Mouse (Mus musculus): ENCODE data around the gene Dpyd. TPM values are rescaled to one million over a fixed set of nuclear protein-coding genes. Genes with fewer than 3 reads are reported as not detected.

Dpyd gene
- 3.5 and 4.2 TPM in 2 replicates for polyA plus RNA-seq (2015; fragmentation: Nextera tagmentation; extraction: Ambion mirVana)

GRCm38 (mm10) chr3:118561554-118562310 is at the start of gene Dpyd:
Gene Dpyd, plus strand, starts transcription at chr3:118562129.
- Histone ChIP-seq H3K4me1 (replicated peaks; ENCODE audit: control insufficient read depth, insufficient read depth) (no peaks in the 10 kb centered on the region), H3K4me2 (replicated peaks; ENCODE audit: low read depth) (peak within 1 kb of the TSS; percentile 86), H3K9me3 (ENCODE audit: control insufficient read depth, low read length) (no peaks in the 10 kb centered on the region), H3K9ac (ENCODE audit: low read length) (peak within 1 kb of the TSS; percentile 66), H3K36me3 (ENCODE audit: control insufficient read depth, insufficient read depth, low read length) (no peaks in the 10 kb centered on the region), H3K27me3 (ENCODE audit: control insufficient read depth, insufficient read depth, low read length) (no peaks in the 10 kb centered on the region), H3K4me3 (ENCODE audit: low read depth, low read length) (peak within 1 kb of the TSS; percentile 72), H3K27ac (replicated peaks) (peak within 1 kb of the TSS; percentile 25; the same call in 1 of the 2 replicates)
- DNase-seq (ENCODE audit: low spot score) (peak; percentile 91), ATAC-seq (ENCODE audit: low FRiP score, low TSS enrichment) (peak; percentile 100)
- WGBS: 5% methylated on average over 19 of the region's 19 CpGs
- no peak for TF ChIP-seq CTCF (IDR thresholded peaks at IDR 0.05; ENCODE audit: low read depth)
- TF ChIP-seq EP300 (optimal IDR thresholded peaks at IDR 0.05): no peak

DNA sequence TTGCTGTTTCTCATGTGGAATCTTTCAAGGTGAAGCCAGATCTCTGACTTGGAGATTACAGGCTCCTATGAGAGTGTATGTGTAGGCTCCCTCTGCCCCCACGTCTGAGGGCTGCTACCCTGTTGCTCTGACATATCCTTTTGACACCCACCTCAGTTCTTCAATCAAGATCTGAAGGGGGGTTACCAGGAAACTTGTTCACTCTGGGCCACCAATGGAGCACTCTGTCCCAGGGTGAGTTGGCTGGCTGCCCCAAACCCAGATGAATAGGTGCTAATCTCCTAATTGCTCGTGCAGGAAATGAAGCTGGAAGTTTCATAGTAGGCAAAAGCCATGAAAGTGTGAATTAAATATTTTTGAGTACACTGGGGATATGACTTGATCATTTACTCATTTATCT is 24.3 kb upstream of the Dpyd start:
- H3K4me2 ChIP-seq (replicated peaks; ENCODE audit: low read depth): no peak overlapping the region
- H3K27ac ChIP-seq (replicated peaks): no peak overlapping the region
- no peak for ATAC-seq (ENCODE audit: low FRiP score, low TSS enrichment)
- no peak overlapping the region for H3K9ac ChIP-seq (ENCODE audit: low read length)
- H3K36me3 ChIP-seq (ENCODE audit: control insufficient read depth, insufficient read depth, low read length): no peaks in the 10 kb centered on the region
- H3K27me3 ChIP-seq (ENCODE audit: control insufficient read depth, insufficient read depth, low read length): no peaks in the 10 kb centered on the region
- H3K4me1 ChIP-seq (replicated peaks; ENCODE audit: control insufficient read depth, insufficient read depth): no peaks in the 10 kb centered on the region
- no peak overlapping the region for H3K4me3 ChIP-seq (ENCODE audit: low read depth, low read length)
- no peak for TF ChIP-seq CTCF (IDR thresholded peaks at IDR 0.05; ENCODE audit: low read depth)
- 40% methylated on average over 2 of the region's 2 CpGs for WGBS
- no peaks in the 10 kb centered on the region for H3K9me3 ChIP-seq (ENCODE audit: control insufficient read depth, low read length)
- no peak for DNase-seq (ENCODE audit: low spot score)

DNA sequence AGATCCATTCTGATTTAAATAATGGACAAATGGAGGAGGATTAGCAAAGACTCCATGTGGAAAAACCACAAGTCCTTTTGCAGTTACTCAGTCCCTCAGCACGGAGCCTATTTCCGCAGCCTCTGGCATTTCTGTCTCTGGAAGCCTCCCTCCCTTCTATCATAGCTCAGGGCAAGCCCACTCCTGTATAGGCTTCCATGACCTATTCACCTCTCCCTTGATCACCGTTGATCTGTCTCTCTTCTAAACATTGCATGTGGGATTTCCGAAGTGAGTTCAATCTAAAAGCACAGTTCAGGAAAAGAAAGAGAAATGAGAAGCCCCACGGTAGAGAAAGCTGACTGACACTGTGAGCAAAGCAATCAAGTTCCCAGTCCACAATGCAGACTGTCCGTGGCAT is 20.2 kb upstream of the Dpyd start:
- no peak overlapping the region for H3K9ac ChIP-seq (ENCODE audit: low read length)
- TF ChIP-seq EP300 (optimal IDR thresholded peaks at IDR 0.05) (no peak), CTCF (IDR thresholded peaks at IDR 0.05; ENCODE audit: low read depth) (no peak)
- no peaks in the 10 kb centered on the region for H3K9me3 ChIP-seq (ENCODE audit: control insufficient read depth, low read length)
- WGBS: 36% methylated on average over 6 of the region's 6 CpGs
- no peak overlapping the region for H3K27ac ChIP-seq (replicated peaks)
- H3K4me2 ChIP-seq (replicated peaks; ENCODE audit: low read depth): no peak overlapping the region
- H3K36me3 ChIP-seq (ENCODE audit: control insufficient read depth, insufficient read depth, low read length): no peaks in the 10 kb centered on the region
- H3K27me3 ChIP-seq (ENCODE audit: control insufficient read depth, insufficient read depth, low read length): no peaks in the 10 kb centered on the region
- DNase-seq (ENCODE audit: low spot score) (no peak), ATAC-seq (ENCODE audit: low FRiP score, low TSS enrichment) (no peak)
- no peaks in the 10 kb centered on the region for H3K4me1 ChIP-seq (replicated peaks; ENCODE audit: control insufficient read depth, insufficient read depth)
- H3K4me3 ChIP-seq (ENCODE audit: low read depth, low read length): no peak overlapping the region

GRCm38 (mm10) chr3:118547551-118548210 is 14.2 kb upstream of the Dpyd start:
- no peak for TF ChIP-seq CTCF (IDR thresholded peaks at IDR 0.05; ENCODE audit: low read depth)
- TF ChIP-seq EP300 (optimal IDR thresholded peaks at IDR 0.05): no peak
- Histone ChIP-seq H3K4me1 (replicated peaks; ENCODE audit: control insufficient read depth, insufficient read depth) (no peaks in the 10 kb centered on the region), H3K9me3 (ENCODE audit: control insufficient read depth, low read length) (no peaks in the 10 kb centered on the region), H3K9ac (ENCODE audit: low read length) (no peak overlapping the region), H3K27ac (replicated peaks) (no peak overlapping the region), H3K27me3 (ENCODE audit: control insufficient read depth, insufficient read depth, low read length) (no peaks in the 10 kb centered on the region), H3K36me3 (ENCODE audit: control insufficient read depth, insufficient read depth, low read length) (no peaks in the 10 kb centered on the region), H3K4me3 (ENCODE audit: low read depth, low read length) (no peak overlapping the region), H3K4me2 (replicated peaks; ENCODE audit: low read depth) (no peak overlapping the region)
- no peak for DNase-seq (ENCODE audit: low spot score)
- WGBS: 42% methylated on average over 4 of the region's 4 CpGs
- no peak for ATAC-seq (ENCODE audit: low FRiP score, low TSS enrichment)

GRCm38 (mm10) chr3:118557605-118558004 is 4.3 kb upstream of the Dpyd start:
- DNase-seq (ENCODE audit: low spot score) (no peak), ATAC-seq (ENCODE audit: low FRiP score, low TSS enrichment) (no peak)
- no peak overlapping the region for H3K9ac ChIP-seq (ENCODE audit: low read length)
- H3K4me2 ChIP-seq (replicated peaks; ENCODE audit: low read depth): no peak overlapping the region
- no peaks in the 10 kb centered on the region for H3K4me1 ChIP-seq (replicated peaks; ENCODE audit: control insufficient read depth, insufficient read depth)
- no peak overlapping the region for H3K4me3 ChIP-seq (ENCODE audit: low read depth, low read length)
- no peak for TF ChIP-seq EP300 (optimal IDR thresholded peaks at IDR 0.05)
- no peak for TF ChIP-seq CTCF (IDR thresholded peaks at IDR 0.05; ENCODE audit: low read depth)
- no peaks in the 10 kb centered on the region for H3K27me3 ChIP-seq (ENCODE audit: control insufficient read depth, insufficient read depth, low read length)
- no peak overlapping the region for H3K27ac ChIP-seq (replicated peaks)
- WGBS: 78% methylated on average over 1 of the region's 1 CpGs
- H3K9me3 ChIP-seq (ENCODE audit: control insufficient read depth, low read length): no peaks in the 10 kb centered on the region
- H3K36me3 ChIP-seq (ENCODE audit: control insufficient read depth, insufficient read depth, low read length): no peaks in the 10 kb centered on the region

DNA sequence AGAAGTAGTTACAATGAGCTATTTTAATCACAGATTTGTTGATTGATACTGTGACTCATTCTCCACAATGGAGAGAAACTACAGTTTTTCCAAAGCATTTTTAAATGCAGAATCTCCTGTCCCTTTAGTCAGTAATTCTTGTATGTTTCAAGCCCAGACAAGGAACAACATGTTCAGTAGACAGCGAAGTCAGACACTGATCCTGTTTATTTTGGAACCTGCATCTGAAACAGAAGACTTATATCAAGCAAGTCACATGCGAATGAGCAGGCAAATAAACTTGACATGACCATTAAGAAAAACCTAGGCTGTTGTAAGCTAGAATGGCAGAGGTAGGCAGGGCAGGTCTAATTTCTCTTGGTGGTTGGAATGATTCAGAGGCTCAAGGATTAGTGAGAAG is 2.0 kb upstream of the Dpyd start:
- H3K9ac ChIP-seq (ENCODE audit: low read length): no peak overlapping the region
- no peaks in the 10 kb centered on the region for H3K27me3 ChIP-seq (ENCODE audit: control insufficient read depth, insufficient read depth, low read length)
- H3K27ac ChIP-seq (replicated peaks): no peak overlapping the region
- no peak overlapping the region for H3K4me2 ChIP-seq (replicated peaks; ENCODE audit: low read depth)
- WGBS: 56% methylated on average over 2 of the region's 2 CpGs
- no peaks in the 10 kb centered on the region for H3K4me1 ChIP-seq (replicated peaks; ENCODE audit: control insufficient read depth, insufficient read depth)
- H3K4me3 ChIP-seq (ENCODE audit: low read depth, low read length): no peak overlapping the region
- TF ChIP-seq CTCF (IDR thresholded peaks at IDR 0.05; ENCODE audit: low read depth) (no peak), EP300 (optimal IDR thresholded peaks at IDR 0.05) (no peak)
- ATAC-seq (ENCODE audit: low FRiP score, low TSS enrichment): no peak
- H3K36me3 ChIP-seq (ENCODE audit: control insufficient read depth, insufficient read depth, low read length): no peaks in the 10 kb centered on the region
- no peak for DNase-seq (ENCODE audit: low spot score)
- H3K9me3 ChIP-seq (ENCODE audit: control insufficient read depth, low read length): no peaks in the 10 kb centered on the region

Data from stomach, postnatal 0 days (tissue).